Mouse (Mus musculus) olfactory bulb, adult 2 months (tissue): ENCODE measurements around the gene Fktn. TPM values are rescaled to one million over a fixed set of nuclear protein-coding genes. Genes with fewer than 3 reads are reported as not detected.

ENCODE experiments used
- H3K27ac ChIP-seq: fragments of 200-500 bp; 2 replicates; pipeline ENCODE4 v1.5.1; 2012; ENCODE audit warnings: low read depth, low read length; ENCODE audit not compliant: insufficient read depth
- H3K4me1 ChIP-seq: fragments of 200-500 bp; 2 replicates; pipeline ENCODE4 v1.6.1; 2012; ENCODE audit warnings: low read length; ENCODE audit not compliant: control insufficient read depth, insufficient read depth
- H3K4me3 ChIP-seq: fragments of 200-500 bp; 2 replicates; pipeline ENCODE4 v1.5.1; 2012; ENCODE audit warnings: mild to moderate bottlenecking, low read depth, low read length, moderate library complexity; ENCODE audit not compliant: insufficient read depth
- CTCF ChIP-seq: fragments of 200-500 bp; IDR thresholded peaks from 2 replicates; pipeline ENCODE4 v1.5.1; 2012; ENCODE audit warnings: low read depth, mild to moderate bottlenecking, low read length, moderate library complexity; ENCODE audit not compliant: insufficient read depth
- POLR2A ChIP-seq: fragments of 200-500 bp; IDR thresholded peaks from 2 replicates; pipeline ENCODE4 v1.6.1; 2012; ENCODE audit warnings: mild to moderate bottlenecking, low read depth, low read length, moderate library complexity; ENCODE audit not compliant: insufficient read depth
- WGBS: fragments of 180-500 bp; shearing (Covaris S2); methylation state at CpG from one replicate; pipeline ENCODE4 v1.1.7; 2018; 5-methylcytosine and 5-hydroxymethylcytosine counted together
- polyA plus RNA-seq: library from polyadenylated mRNA; stranded (reverse); fragments of >200 nt; gene quantifications from 2 replicates; pipeline ENCODE4 v1.2.4, GENCODE M21; 2012; ENCODE audit warnings: low replicate concordance; ENCODE audit not compliant: missing spikeins, insufficient read depth, insufficient read length

Gene Fktn
- polyA plus RNA-seq, 1 experiment, result not detected

DNA sequence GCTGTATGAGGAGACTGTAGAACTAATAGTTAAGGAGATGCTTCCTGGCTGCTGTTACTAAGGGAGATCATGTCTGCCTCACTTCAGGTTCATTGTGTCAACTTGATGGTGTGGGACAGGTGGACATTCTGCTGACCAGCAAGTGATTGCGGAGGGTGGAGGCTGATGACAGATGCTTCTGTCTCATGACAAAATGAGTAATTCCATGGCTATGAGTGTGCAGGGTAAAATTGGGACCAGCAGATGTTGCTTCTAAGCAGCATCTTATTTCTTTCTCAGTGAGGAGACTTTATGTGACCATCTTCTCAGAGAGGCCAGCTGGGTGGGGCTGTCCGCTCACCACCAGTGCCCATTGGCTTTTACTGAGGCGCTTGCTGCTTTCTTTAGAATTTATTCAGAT lies 45.9 kb downstream of the Fktn start:
- no peak for TF ChIP-seq CTCF
- TF ChIP-seq POLR2A, result no peak
- WGBS, result 89% methylated on average over 3 of the region's 3 CpGs
- Histone ChIP-seq H3K4me3 (no peak overlapping the region), H3K27ac (no peak overlapping the region), H3K4me1 (peaks cover 2% of the 10 kb centered on the region; the same call in 1 of the 2 replicates)

DNA sequence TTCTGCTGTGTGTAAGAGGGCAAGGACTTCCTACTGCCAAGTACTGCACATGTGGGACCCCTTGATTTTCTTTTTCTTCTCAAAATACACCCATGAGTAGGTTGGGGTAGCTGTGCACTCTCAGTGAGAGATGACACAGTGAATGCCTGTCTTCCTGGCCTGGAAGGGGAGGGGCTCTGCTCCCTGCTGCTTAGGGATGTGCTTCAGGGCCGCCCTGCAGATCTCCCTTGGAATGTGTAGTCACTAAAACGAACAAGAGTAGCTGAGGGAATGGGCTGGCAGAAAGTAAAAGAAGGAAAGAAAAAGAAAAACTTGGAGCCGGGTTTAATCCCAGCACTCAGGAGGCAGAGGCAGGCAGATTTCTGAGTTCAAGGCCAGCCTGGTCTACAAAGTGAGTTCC lies 48.7 kb downstream of the Fktn start:
- 81% methylated on average over 3 of the region's 3 CpGs for WGBS
- no peak overlapping the region for H3K4me3 ChIP-seq
- TF ChIP-seq POLR2A (no peak), CTCF (no peak)

DNA sequence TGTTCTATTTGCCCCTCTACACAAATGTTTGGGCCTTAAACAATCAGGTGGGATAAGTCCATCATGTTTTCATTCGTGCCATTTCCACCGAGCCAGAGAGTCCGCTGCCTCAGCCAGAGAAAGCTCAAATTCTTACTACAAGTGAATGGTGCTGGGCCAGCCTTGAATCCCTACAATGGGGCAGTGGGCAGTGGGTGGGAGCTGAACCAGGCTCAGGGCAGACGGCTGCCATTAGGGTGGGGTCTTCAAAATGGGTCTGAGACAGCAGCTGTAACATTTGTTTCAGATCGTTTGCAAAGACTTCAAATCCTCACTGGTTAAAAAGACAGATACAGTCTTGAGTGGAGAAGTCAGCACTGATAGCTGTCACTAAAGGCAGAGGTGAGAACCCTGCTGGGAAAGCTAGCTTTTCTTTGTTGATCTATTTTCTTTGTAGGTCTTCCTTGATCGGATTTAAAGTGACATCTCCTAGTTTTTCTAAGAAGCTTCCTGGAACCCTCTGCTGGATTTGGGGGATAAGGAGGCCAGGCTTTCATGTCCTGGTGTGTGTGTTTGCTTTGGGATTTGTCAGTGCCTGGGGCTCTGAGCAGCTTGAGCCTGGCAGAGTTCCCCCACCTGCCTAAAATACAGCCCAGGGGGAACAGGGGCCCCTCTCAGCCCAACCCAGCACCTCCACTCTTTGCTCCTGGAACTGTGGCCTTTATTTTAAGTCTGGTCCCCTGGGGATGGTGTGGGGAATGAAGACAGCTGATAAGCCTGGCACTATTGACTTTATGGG lies 57.3 kb downstream of the Fktn start:
- H3K27ac ChIP-seq, result no peak overlapping the region
- 0 out of 2 replicates have a peak, but pooled peaks cover 2% of the 10 kb centered on the region for H3K4me1 ChIP-seq
- H3K4me3 ChIP-seq, result no peak overlapping the region
- TF ChIP-seq POLR2A (no peak), CTCF (no peak)
- 61% methylated on average over 6 of the region's 6 CpGs for WGBS

More for the DNA sequence above, 48.7 kb downstream of the Fktn start:
- no peak overlapping the region for H3K27ac ChIP-seq
- no peaks in the 10 kb centered on the region for H3K4me1 ChIP-seq

DNA sequence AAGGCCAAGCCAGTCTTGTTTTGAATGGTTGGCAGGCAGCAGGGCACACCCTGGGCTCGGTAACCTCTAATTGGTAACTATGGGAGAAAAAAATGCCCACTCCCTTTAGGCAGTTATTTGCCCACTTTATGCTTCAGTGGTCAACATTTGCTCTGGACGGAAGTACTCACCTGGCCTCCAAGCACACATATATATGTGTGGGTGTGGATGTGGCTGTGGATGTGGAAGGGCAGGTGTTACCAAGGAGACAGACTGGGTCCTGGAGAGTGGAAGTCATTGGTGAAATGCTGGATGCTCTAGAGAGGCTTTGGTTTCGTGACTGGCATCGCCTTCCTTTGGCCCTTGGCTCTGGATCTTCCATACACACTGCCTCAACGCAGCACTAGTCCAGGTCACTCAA lies 58.2 kb downstream of the Fktn start:
- H3K4me1 ChIP-seq, result 0 out of 2 replicates have a peak, but pooled peaks cover 2% of the 10 kb centered on the region
- no peak overlapping the region for H3K27ac ChIP-seq
- 79% methylated on average over 5 of the region's 5 CpGs for WGBS
- H3K4me3 ChIP-seq, result no peak overlapping the region
- TF ChIP-seq CTCF, result no peak
- no peak for TF ChIP-seq POLR2A

DNA sequence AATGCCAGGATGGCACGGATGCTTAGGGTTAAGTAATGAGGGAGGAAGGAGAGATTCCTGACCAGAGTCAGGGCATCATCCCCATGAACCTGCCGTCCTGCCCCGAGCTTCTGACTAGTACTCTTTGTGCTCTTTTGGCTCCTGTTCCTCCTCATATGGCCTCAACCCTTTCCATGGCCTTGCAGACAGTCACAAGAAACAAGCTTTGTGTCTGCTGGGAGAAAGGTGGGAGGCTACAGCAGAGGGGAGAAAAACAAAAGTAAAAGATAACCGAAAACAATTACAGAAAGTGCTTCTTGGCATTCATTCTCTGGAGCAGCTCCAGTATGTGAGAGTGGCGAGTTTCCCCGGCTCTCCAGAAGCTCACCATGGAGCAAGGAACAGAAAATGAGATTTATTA lies 60.1 kb downstream of the Fktn start:
- WGBS, result 47% methylated on average over 6 of the region's 6 CpGs
- H3K27ac ChIP-seq, result no peak overlapping the region
- no peak overlapping the region for H3K4me3 ChIP-seq
- H3K4me1 ChIP-seq, result 0 out of 2 replicates have a peak, but pooled peaks cover 4% of the 10 kb centered on the region
- TF ChIP-seq POLR2A (no peak), CTCF (no peak)

DNA sequence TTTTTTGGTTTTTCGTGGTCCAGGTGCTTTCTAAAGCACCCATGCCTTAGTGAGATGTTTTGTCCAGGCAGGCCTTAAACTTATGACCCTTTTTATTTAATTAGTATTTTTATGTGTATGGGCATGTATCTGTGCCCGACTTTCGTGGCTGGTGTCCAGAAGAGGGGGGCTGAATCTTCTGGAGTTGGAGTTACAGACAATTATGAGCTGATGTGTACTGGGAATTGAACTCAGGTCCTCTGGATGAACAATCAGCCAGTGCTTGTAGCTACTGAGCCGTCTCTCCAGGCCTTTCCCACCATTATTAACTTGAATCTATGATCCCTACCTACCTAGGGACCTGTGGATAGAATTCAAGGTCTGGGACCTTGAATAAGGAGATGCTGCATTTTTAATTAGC lies 67.6 kb downstream of the Fktn start:
- Histone ChIP-seq H3K27ac (no peak overlapping the region), H3K4me3 (no peak overlapping the region), H3K4me1 (peaks cover 7% of the 10 kb centered on the region; the same call in 1 of the 2 replicates)
- TF ChIP-seq CTCF (no peak), POLR2A (no peak)
- WGBS, result 66% methylated on average over 4 of the region's 4 CpGs

DNA sequence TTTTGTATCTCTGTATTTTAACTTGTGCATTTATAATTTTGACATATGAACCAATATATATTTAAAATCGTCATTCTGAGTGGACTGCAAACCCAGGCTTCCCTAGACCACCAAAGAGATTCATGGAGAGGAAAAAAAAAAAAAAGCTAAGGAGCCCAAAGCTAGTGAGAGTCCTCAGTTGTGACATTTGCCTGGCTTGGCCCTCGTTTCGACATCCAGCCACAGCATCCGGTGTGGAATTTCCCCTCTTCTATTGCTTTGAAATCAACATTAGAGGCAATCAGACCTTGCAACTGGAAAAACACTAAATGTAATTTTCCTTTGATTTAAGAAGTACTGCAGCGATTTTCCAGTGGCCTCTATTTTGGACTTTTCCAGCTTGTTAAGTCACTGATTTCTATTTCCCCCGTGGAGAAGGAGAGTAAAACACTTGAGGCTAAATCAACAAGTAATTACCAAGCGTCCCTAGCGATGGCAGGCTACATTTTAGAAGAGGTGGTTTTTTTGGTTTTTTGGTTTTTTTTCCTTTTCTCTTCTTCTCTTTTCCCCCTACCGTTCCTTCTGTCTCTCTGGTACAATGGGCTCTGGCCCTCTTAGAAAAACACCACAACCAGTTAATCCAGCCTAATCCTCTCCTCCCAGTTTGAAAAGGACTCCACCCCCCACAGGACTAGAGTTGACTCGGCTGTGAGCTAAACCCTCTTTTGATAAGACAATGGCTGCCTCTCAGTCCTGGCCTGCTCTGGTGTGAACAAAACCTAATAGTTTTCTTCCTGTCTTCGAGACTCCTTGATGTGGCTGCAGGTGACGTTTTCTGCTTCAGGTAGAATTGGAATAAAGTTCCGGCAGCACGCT lies 68.6 kb downstream of the Fktn start:
- peaks cover 7% of the 10 kb centered on the region; the same call in 1 of the 2 replicates for H3K4me1 ChIP-seq
- WGBS, result 50% methylated on average over 14 of the region's 14 CpGs

DNA sequence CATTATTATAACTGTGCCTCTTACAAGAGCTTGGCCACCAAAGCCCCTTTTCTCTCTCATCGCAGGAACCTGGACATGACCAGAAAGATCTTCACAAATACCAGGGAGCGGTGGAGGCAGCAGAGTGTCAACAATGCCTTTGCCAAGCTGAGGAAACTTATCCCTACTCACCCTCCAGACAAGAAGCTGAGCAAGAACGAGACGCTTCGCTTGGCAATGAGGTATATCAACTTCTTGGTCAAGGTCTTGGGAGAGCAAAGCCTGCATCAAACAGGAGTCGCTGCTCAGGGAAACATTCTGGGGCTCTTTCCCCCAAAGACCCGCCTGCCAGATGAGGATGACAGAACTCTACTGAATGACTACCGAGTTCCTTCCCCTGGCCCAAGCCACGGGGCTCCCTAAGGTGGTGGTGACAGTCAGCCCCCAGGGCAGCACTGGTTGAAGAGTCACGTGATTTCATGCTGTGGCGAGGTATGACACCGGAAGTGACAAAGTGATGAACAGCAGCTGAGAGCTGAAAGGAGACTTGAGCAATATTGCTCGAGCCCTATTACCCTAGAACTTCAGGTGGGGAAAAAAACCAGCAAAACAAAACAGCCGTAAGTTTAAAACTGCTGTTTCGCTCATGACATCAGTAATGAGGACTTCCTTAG lies 72.1 kb downstream of the Fktn start:
- H3K4me3 ChIP-seq, result no peak overlapping the region
- H3K27ac ChIP-seq, result no peak overlapping the region
- TF ChIP-seq POLR2A (no peak), CTCF (no peak)
- no peaks in the 10 kb centered on the region for H3K4me1 ChIP-seq
- 90% methylated on average over 15 of the region's 15 CpGs for WGBS

More for the DNA sequence above, 68.6 kb downstream of the Fktn start:
- no peak overlapping the region for H3K27ac ChIP-seq
- no peak for TF ChIP-seq POLR2A
- no peak for TF ChIP-seq CTCF
- H3K4me3 ChIP-seq, result no peak overlapping the region
